Mouse (Mus musculus): ENCODE measurements around the gene Abl2.

Gene Abl2

DNA sequence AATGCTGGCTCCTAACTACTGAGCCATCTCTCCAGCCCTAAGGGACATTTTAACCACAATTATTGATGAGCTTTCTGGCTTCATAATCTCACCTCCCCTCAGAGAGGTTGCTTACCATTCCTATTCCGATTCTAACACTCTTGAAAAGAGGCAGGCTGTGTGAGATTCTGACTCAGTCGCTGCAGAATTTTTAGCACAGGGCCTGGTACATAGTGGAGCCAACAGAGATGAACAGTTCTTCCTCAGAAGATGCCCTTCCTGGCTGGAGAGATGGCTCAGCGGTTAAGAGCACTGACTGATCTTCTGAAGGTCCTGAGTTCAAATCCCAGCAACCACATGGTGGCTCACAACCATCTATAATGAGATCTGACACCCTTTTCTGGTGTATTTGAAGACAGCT, 113.3 kb downstream of the Abl2 start:
- DNase-seq (ENCODE audit: low spot score), result no peak

DNA sequence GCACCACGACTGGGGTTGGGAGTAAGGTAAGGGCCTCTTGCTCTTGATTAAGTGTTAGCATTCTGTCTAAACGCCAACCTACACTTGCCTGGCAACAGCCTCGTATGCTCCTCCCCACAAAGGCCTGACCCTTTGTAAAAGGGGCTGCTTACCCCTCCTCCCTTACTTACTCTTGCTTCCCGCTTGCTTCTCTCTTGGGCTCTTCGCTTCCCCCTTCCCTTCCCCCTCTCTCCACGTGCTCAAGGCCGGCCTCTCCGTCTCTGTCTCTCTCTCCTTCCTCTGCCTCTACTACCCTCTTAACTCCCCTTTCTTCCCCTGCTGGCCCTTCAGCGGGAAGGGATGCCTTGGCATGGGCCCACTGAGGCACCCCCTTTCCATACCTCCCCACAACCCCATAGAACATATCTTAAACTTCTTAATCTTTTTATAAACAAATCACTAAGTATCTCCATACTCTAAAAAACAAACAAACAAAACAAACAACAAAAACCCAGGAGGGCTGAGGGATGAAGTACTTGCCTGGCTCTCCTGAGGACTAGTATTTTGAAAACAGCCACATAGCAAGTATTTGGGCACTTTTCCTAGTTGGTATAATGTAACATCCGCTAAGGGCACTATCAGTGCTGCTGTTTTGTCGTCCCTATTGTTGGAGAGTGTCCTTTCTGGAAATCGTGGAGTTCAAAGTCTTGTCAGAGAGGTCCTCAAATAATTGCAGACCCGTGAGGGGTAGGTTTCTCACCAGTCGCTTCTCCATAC, 114.3 kb downstream of the Abl2 start:
- peak; percentile 58 for DNase-seq (ENCODE audit: low spot score)

DNA sequence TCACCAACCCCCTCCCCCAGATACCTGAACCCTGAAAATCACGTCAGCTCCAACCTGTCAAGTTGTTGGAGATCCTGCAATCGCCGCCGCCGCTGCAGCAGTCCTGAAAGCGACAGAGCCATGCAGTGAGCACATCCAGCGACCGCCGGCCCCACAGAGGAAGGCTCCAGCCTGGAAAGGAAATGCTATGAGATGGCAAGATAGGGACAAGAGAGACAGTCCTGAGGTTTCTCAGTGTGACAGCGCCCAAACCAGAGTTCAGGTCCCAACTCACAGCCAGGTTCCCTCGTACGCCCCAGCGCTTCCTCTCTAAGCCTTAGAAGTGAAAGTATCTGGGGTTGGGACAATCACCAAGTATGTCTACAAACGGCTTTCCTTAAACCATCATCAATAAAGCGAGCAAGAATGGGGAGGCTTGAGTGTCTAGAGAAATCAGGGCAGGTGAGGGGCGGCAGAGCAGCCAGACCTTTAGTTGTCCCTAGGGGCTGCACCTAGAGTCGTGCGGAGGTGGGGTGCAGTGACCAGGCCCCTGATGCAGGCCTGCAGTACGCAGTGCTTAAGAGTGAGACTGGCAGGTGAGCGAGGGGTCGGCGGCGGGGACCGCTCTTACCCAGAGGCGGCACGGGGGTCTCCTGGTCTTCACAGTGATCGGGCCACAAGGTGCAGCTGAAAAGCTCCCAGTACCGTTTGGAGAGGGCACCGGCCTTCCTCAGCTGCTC, 115.0 kb downstream of the Abl2 start:
- peak; percentile 47 for DNase-seq (ENCODE audit: low spot score)

DNA sequence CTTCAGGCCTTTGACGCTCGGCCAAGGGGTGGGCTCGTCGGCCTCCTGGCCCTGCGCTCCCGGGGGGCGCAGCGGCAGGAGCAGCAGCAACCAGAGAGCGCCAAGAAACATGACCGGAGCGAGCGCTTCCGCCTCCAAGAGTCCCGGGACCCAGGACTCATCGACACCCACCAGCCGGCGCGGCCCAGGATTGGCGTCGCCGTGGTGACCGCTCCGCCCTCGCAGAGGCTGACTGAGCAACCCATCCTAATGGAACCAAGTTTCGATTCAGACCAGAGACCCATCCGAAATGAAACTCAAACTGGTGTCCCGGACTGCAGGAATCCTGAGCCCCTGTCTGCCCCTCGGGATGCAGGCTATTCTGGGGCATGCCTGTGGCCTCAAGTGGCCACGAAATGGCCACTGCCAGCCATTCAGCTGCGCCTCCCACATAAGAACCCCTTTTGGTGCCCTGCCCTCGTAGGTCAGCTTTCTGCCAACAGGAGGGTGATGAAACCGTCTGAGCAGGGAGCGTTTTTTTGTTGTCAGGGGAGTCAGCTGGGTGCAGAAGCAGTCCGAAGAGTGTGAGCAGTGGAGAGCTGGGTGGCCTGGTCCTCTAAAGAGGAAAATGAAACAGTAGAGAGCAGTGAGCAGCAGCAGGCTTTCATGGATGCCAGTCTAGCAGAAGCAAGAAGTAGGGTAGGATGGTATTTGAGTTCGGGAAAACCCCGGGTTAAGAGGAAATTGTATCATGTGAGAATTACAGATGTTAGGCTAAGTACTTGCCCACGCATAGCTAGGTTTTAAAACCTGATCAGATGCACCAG, 115.8 kb downstream of the Abl2 start, which contains the start of gene Tor3a:
Gene Tor3a (minus strand): TSS at position 162 of the 806 bp plus-strand sequence.
- DNase-seq (ENCODE audit: low spot score), result peak; percentile 82

DNA sequence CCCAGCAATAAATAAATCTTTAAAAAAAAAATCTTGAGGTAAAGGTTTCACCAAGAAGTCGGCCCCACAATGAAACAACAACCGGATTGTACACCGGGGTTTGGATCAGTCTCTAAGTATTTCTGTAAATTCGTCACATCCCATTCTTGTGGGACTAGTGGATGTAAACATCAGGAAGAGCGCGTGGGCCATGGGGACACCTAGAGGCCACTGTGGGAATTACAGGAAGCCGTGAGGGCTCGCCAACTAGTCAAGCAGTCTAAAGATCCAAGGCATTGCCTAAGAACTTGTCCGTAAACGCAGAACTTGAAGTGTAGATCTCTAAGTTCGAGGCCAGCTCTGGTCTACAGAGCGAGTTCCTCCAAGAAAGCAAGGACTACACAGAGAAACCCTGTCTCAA, 117.6 kb downstream of the Abl2 start:
- DNase-seq (ENCODE audit: low spot score), result peak; percentile 84

DNA sequence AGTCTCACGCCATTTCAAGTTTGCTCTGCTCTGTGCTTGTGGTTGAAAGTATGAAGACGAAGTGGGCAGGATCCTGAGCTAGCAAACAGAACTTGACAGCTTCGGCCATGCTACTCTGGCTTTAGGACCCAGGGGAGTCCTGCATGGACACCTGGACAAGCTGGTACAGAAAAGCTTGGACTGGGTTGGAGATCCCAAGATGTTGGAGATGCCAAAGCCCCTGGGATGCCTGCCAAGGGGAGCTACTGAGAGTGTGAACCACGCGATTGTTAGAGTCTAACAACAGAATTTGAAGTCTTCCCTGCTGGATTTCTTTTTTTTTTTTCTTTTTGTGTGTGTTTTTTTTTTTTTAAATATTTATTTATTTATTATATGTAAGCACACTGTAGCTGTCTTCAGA, 118.0 kb downstream of the Abl2 start:
- DNase-seq (ENCODE audit: low spot score), result no peak

DNA sequence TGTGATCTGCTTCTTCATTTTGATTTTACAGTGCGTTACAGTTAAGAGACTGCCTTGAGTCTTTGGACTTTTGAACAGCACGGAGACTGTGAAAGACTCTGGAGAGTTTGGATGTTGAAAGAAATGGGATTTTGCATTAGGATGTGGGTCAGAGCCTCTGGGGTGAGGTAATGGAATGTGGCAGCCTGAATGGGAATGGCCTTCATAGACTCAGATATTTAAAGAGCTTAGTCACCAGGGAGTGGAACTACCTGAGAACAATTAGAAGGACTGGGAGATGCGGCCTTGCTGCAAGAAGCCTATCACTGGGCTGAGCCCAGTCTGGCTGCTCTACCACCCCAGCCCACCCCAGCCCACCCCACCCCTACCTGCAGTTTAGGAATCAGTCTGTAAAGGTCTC, 118.6 kb downstream of the Abl2 start:
- DNase-seq (ENCODE audit: low spot score), result no peak

DNA sequence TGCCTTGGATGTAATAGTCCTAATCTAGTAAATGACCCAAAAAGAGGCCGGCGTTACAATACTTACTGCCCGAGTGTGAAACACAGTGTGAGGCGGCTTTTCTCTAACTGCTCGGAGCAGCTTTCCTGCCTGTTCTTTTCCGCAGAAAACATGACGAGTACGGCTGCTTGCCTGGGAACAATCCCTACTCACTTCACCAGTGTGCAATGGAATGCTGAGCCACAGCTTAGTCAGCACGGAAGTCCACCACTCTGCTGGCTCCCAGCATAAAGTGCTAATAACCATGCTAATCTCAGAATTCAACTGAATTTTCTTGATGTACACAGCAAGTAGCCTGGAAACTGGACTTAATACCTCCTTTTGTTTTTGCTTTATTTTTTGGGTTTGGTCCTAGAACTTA, 121.0 kb downstream of the Abl2 start:
- no peak for DNase-seq (ENCODE audit: low spot score)

DNA sequence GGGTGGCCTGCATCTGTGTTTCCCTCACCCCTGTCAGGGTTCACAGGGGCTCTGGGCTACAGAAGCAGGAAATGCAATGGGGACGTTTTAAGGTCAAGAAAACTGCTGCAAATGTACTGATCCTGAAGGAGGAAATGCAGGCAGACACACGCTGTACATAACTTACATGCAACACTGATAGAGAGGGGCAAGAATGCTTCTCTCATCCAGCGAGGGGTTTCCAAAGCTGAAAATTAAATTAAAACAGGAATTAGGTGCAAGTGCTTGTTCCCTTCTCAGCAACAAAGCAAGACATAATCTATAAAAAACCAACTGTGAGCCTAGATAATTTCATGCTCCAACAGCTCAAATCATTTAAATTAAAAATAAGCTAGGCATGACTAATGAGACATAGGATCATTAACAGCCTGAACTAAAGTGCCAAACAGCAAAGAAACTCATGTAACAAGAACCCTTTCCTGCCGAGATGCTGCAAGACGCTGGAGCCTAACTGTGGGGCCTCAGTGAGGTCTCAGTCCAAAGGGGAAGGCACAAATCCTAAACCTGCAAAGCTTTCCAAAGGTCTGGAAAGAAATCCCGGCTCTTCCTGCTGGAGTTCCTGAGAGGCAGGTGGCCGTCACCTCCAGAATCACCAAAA, 127.6 kb downstream of the Abl2 start:
- DNase-seq (ENCODE audit: low spot score), result no peak

Measured in embryo, embryonic 10.5 days (tissue).